Mouse (Mus musculus) heart, postnatal 36 days (tissue): ENCODE data around the gene Bckdha. TPM values are rescaled to one million over a fixed set of nuclear protein-coding genes. Genes with fewer than 3 reads are reported as not detected.

Experiments used
- DNase-seq, 2 experiments: peaks; one replicate each; pipeline ENCODE4 v3.0.0; 2021 to 2022
- intact Hi-C: fragments of 180-260 bp; cut with DNase I; formaldehyde crosslinking; loops from one replicate; pipeline ENCODE4 v1.15.1; 2025
- total RNA-seq, 2 experiments: library from RNA; stranded (reverse); gene quantifications; 2 replicates each; pipeline ENCODE4 v1.2.3; 2021

The Bckdha gene
- total RNA-seq, 2 experiments from 2014 or later: 237 to 254 TPM

GRCm38 (mm10) chr7:25651281-25651680, 7.5 kb downstream of the Bckdha start:
- intact Hi-C loops: loop anchor here (10.0 kb wide), 1 partner anchor 576 kb away; the partner anchor contains the start of genes Grik5 and Zfp574
- no peak for DNase-seq

GRCm38 (mm10) chr7:25649839-25650238, 8.9 kb downstream of the Bckdha start:
- no peak for DNase-seq
- intact Hi-C loops: loop anchor here (2.0 to 10.0 kb wide), 2 partner anchors 21 to 575 kb away; partner anchors contain the start of genes Grik5 and Zfp574

- intact Hi-C loops: loop anchor here (2.0 kb wide), 1 partner anchor 19 kb away; no protein-coding TSS in a partner anchor
- DNase-seq: no peak
These were observed 11.1 kb downstream of the Bckdha start for GRCm38 (mm10) chr7:25647574-25648123.

GRCm38 (mm10) chr7:25645074-25645473, 13.7 kb downstream of the Bckdha start:
- no peak for DNase-seq
- intact Hi-C loops: no loop called here

- intact Hi-C loops: no loop called here
- DNase-seq: no peak
These were observed 14.2 kb downstream of the Bckdha start for GRCm38 (mm10) chr7:25644631-25645030.

- DNase-seq: no peak
- intact Hi-C loops: no loop called here
These were observed 14.6 kb downstream of the Bckdha start for GRCm38 (mm10) chr7:25644136-25644535.

- DNase-seq: no peak
- intact Hi-C loops: no loop called here
These were observed 19.0 kb downstream of the Bckdha start for GRCm38 (mm10) chr7:25639754-25640153.

GRCm38 (mm10) chr7:25637099-25637498, 21.7 kb downstream of the Bckdha start:
- intact Hi-C loops: no loop called here
- no peak for DNase-seq

GRCm38 (mm10) chr7:25636373-25636772, 22.4 kb downstream of the Bckdha start:
- no peak for DNase-seq
- intact Hi-C loops: no loop called here

- no peak for DNase-seq
- intact Hi-C loops: no loop called here
These were observed 26.1 kb downstream of the Bckdha start for GRCm38 (mm10) chr7:25632679-25633078.

GRCm38 (mm10) chr7:25628323-25628620, 30.5 kb downstream of the Bckdha start:
- peak in 1 of 2 experiments; percentile 46 for DNase-seq
- intact Hi-C loops: loop anchor here (2.0 kb wide), 1 partner anchor 21 kb away; no protein-coding TSS in a partner anchor

GRCm38 (mm10) chr7:25627431-25628322, 31.1 kb downstream of the Bckdha start:
- intact Hi-C loops: loop anchor here (2.0 kb wide), 1 partner anchor 21 kb away; no protein-coding TSS in a partner anchor
- peak; percentile 74 to 80 for DNase-seq

GRCm38 (mm10) chr7:25626509-25627430, 32.0 kb downstream of the Bckdha start, which contains the start of gene B3gnt8:
Gene B3gnt8 (plus strand): TSS chr7:25626654.
- DNase-seq: peak; percentile 64 to 79
- intact Hi-C loops: no loop called here

- DNase-seq: peak in 1 of 2 experiments; percentile 44
- intact Hi-C loops: no loop called here
These were observed 33.1 kb downstream of the Bckdha start for GRCm38 (mm10) chr7:25625594-25626250.

GRCm38 (mm10) chr7:25624851-25625250, 33.9 kb downstream of the Bckdha start:
- DNase-seq: peak; percentile 55 to 59
- intact Hi-C loops: no loop called here

- intact Hi-C loops: no loop called here
- DNase-seq: no peak
These were observed 34.9 kb downstream of the Bckdha start for GRCm38 (mm10) chr7:25623857-25624370.

GRCm38 (mm10) chr7:25620751-25621150, 38.0 kb downstream of the Bckdha start:
- no peak for DNase-seq
- intact Hi-C loops: loop anchor here (2.0 kb wide), 1 partner anchor 38 kb away; the partner anchor contains the start of genes Bckdha and Exosc5

GRCm38 (mm10) chr7:25620101-25620500, 38.7 kb downstream of the Bckdha start:
- DNase-seq: no peak
- intact Hi-C loops: loop anchor here (2.0 kb wide), 1 partner anchor 39 kb away; the partner anchor contains the start of genes Bckdha and Exosc5

GRCm38 (mm10) chr7:25619722-25619991, 39.1 kb downstream of the Bckdha start:
- DNase-seq: no peak
- intact Hi-C loops: no loop called here
